Mouse (Mus musculus) heart, postnatal 36 days (tissue): Measurements from ENCODE around the gene Lrrc41. TPM values are rescaled to one million over a fixed set of nuclear protein-coding genes. Genes with fewer than 3 reads are reported as not detected.

ENCODE experiments used
- DNase-seq, 2 experiments: peaks; one replicate each; pipeline ENCODE4 v3.0.0; 2021 to 2022
- intact Hi-C: fragments of 180-260 bp; cut with DNase I; formaldehyde crosslinking; loops from one replicate; pipeline ENCODE4 v1.15.1; 2025
- total RNA-seq, 2 experiments: library from RNA; stranded (reverse); gene quantifications; 2 replicates each; pipeline ENCODE4 v1.2.3; 2021

Gene Lrrc41
- total RNA-seq, 2 experiments from 2014 or later, result 24.0 to 26.3 TPM

GRCm38 (mm10) chr4:116076369-116077231 is 1.5 kb downstream of the Lrrc41 start:
- intact Hi-C loops, result no loop called here
- DNase-seq, result peak; percentile 46 to 69

GRCm38 (mm10) chr4:116077240-116078095 is 2.4 kb downstream of the Lrrc41 start:
- intact Hi-C loops, result no loop called here

GRCm38 (mm10) chr4:116088510-116089249 is 13.6 kb downstream of the Lrrc41 start:
- intact Hi-C loops, result no loop called here
- DNase-seq, result no peak

More at GRCm38 (mm10) chr4:116077240-116078095, 2.4 kb downstream of the Lrrc41 start:
- no peak for DNase-seq

GRCm38 (mm10) chr4:116096291-116096690 is 21.2 kb downstream of the Lrrc41 start:
- no peak for DNase-seq
- intact Hi-C loops, result no loop called here

GRCm38 (mm10) chr4:116097211-116097610 is 22.1 kb downstream of the Lrrc41 start:
- intact Hi-C loops, result no loop called here
- DNase-seq, result no peak

- intact Hi-C loops, result no loop called here
- DNase-seq, result no peak
Measured at GRCm38 (mm10) chr4:116100959-116101358, 25.9 kb downstream of the Lrrc41 start.

- intact Hi-C loops, result no loop called here
- no peak for DNase-seq
Measured at GRCm38 (mm10) chr4:116105278-116105677, 30.2 kb downstream of the Lrrc41 start.

GRCm38 (mm10) chr4:116110695-116111094 is 35.6 kb downstream of the Lrrc41 start:
- intact Hi-C loops, result no loop called here
- no peak for DNase-seq

GRCm38 (mm10) chr4:116111486-116111885 is 36.4 kb downstream of the Lrrc41 start:
- intact Hi-C loops, result no loop called here
- DNase-seq, result no peak

GRCm38 (mm10) chr4:116122762-116123161 is 47.7 kb downstream of the Lrrc41 start:
- intact Hi-C loops, result no loop called here

GRCm38 (mm10) chr4:116123602-116124519 is 48.8 kb downstream of the Lrrc41 start, which contains the start of the genes Rad54l and Pomgnt1:
TSS of gene Rad54l (minus strand) at chr4:116123690.
TSS of gene Pomgnt1 (plus strand) at chr4:116123840.
- intact Hi-C loops, result no loop called here
- peak; percentile 74 to 76 for DNase-seq

More at GRCm38 (mm10) chr4:116122762-116123161, 47.7 kb downstream of the Lrrc41 start:
- no peak for DNase-seq

- intact Hi-C loops, result no loop called here
- DNase-seq, result no peak
Measured at GRCm38 (mm10) chr4:116125803-116126386, 50.8 kb downstream of the Lrrc41 start.

- DNase-seq, result no peak
- intact Hi-C loops, result no loop called here
Measured at GRCm38 (mm10) chr4:116127956-116128355, 52.9 kb downstream of the Lrrc41 start.

GRCm38 (mm10) chr4:116133126-116133525 is 58.1 kb downstream of the Lrrc41 start:
- intact Hi-C loops, result no loop called here

GRCm38 (mm10) chr4:116134990-116135389 is 59.9 kb downstream of the Lrrc41 start:
- intact Hi-C loops, result no loop called here
- DNase-seq, result no peak

More at GRCm38 (mm10) chr4:116133126-116133525, 58.1 kb downstream of the Lrrc41 start:
- DNase-seq, result no peak

GRCm38 (mm10) chr4:116137421-116137996 is 62.4 kb downstream of the Lrrc41 start:
- intact Hi-C loops, result no loop called here

GRCm38 (mm10) chr4:116140801-116141574 is 65.9 kb downstream of the Lrrc41 start:
- DNase-seq, result no peak
- intact Hi-C loops, result no loop called here

More at GRCm38 (mm10) chr4:116137421-116137996, 62.4 kb downstream of the Lrrc41 start:
- DNase-seq, result no peak

- intact Hi-C loops, result no loop called here
- DNase-seq, result no peak
Measured at GRCm38 (mm10) chr4:116141736-116142135, 66.7 kb downstream of the Lrrc41 start.
